Mouse (Mus musculus): ENCODE data around the gene March6.

March6 gene

DNA sequence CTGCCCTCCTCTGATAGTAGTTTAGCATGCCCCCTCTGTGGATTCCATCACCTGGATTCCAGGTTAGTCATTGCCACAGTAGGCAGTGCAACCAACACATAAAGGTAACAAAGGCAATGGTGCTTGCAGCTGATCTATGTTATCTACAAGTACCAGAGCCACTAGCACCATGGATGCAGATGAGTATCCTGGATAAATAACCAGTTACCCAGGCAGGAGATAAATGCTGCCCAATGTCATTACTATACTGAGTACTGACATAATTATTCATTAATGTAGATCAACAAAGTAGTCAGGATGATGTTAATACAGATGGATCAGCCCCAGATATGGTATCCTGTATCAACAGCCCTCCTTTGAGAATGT lies 19.5 kb downstream of the March6 start:
- DNase-seq, result no peak

DNA sequence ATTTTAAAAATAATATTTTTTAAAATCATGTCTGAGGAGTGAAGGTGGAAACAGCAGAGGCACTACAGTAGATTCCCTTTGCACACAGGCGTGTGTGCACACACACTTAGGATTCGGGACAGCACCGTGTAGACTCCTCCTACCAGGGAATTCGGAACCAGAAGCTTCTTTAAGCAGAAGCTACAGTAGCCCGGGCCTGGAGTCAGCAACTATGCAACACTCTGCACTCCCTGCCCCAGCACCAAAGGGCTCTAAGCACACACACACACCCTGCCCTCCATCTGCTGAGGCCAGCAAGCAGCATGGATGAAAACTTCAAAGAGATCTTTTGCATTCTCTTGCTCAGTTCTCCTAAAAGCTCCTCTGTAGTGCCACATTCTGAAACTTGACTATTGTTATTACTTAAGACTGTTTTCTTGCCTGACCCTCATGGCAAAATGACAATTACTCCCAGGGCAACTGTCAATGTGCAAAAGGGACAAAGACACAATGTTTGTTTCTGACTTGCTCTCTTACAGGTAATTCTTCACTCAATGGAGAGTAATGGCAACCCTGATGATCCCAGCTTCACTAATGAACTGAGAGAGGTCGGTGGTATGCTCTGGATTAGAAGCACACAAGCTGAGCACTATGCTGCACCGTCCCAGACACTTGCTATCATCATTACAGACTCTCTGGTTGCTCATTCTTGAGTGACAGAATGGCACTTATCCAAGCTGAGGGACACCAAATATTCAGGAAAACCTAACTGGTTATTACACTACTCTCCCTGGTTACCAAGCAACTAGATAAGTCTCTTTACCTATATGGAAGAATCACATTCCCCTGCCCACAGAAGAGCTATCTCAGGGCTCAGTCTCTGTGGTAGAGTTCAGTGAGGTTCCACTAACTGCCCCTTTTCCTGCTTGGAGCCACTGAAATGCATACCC lies 20.1 kb downstream of the March6 start:
- DNase-seq, result no peak

DNA sequence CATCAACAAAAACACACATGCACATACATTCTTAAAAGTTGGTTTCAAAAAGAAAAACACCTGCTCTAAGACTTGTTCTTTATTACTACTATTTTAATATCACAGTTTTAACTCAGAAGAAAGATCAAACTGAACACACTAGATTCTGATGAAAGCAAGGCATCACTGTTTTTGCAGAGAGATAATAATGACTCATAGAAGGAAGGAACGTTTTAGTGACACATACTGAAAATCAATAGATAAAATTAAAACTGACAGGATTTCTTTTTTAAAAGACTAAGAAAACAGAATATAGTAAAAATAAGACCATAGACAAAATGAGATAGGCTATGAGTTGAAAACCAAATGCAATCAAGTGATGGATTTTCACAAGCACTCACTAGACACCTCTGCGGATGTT lies 25.8 kb downstream of the March6 start:
- DNase-seq, result no peak

DNA sequence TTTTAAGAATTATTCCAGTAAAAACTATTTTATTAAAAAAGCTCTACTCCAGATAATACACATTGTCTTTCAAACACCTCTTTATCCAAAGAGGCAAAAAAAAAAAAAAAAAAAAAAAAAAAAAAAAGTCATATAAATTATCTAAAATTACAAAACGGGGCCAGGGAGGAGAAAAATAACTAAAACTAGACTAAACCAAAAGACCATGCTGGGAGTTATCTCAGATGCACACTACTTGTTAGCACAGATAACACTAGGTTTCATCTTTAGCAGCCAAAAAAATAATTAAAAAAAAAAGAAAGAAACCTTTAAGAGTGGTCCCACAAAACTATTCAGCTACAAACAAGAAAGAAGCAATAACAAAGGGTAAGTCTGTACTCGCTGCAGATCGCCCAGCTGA lies 27.4 kb downstream of the March6 start:
- DNase-seq, result no peak

DNA sequence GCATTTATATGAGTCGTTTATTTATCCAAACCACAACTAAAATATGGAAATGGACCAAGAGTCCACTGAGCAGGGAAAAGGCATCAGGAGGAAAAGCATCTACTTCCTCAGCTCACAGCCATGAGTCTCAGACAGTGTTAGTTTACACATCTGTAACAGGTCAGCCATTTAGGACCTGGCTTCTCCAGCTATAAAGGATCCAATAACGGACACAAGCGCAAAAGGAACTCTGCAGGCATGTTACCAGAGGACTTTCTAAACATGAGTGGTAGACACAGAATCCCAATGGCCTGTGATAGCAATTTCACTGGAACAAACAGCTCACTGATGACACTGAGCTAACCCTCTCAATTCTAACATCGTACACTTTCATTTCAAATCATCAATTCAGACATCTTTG lies 27.9 kb downstream of the March6 start:
- DNase-seq, result no peak

DNA sequence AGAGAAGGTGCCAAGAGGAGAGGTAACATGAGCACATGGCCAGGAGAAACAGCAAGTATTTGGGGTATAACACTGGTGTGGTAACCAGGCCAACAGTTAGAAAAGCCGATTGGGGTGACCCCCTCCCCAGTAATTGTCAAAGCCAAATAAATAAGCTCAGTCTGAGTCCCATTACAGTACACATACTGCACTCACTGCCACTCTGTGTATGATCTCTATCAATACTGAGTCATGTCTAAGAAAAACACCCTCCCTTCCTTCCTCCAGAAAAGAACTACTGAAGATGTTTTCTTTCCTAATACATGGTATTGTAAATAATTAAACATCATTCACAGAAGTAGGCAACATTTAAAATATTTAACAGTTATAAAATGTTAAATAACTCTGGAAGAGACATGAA lies 28.5 kb downstream of the March6 start:
- DNase-seq, result peak in 1 of 2 experiments; percentile 41

DNA sequence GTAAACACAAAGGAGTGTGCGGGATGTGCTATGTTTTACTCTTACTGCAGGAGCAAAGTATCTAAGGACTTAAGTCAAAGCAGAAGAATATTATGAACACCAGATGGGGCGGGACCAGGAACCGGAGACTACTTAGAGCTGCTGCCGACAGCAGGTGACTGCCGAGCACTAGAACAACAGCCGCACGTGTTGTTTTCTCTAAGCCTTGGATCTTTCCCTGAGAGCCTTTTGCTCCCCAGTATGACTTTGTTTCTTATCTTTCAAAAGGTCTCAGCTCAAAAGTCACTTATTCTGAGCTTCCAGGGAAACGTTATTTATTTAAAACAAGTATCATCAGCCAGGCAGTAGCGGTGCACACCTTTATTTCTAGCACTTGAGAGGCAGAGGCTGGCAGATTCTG lies 36.0 kb downstream of the March6 start:
- DNase-seq, result no peak

DNA sequence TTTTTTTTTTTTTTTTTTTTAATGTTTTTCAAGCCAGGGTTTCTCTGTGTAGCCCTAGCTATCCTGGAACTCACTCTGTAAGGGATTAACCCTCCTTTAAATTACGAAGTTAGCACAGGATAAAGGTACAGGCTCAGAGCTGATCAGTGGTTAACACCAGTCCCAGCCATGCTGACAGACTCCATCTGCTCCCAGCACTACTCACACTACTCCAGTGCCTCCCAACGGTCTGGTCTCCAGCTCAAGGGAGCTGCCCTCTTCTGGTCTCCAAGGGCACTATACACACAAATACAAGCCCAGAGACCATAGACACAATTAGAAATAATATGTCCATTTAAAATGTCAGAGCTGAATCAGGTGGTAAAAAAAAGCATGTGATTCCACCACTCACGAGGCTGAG lies 36.5 kb downstream of the March6 start:
- DNase-seq, result no peak

DNA sequence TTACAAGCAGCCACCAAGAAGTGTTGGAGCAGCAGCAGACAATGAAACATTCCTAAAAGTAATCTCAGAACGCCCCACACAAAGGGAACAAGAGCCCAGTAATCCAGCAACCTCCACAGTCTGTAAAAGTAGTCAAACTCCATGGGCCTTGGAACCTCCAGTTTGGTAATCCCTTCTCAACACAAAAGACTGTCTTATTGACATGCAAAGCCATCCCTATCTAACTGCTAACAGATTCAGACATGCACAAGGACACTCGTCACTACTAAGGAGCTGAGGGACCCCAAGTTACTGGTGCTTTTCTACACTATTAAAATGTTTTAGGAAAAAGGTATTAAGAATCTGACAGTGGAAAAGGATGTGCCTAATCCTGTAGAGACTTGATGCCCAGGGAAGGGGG lies 43.4 kb downstream of the March6 start:
- DNase-seq, result no peak

DNA sequence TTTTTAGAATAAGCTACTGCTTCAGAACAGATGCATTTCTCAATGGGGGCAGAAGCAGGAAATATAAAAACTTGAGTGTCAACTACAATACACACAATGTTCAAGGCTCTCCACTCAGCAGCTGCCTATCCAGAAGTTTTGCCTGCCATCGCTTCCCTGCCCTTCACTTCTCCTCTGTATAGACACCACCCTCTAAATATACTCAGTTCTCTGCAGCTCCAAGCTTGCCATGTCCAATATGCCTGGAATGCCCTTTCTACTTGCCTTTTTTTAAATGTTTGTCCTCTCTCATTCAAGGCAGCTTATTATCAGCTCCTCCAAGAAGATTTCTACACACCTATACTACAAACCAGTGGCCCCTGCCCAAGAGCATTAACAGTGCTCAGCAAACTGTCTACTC lies 54.2 kb downstream of the March6 start:
- DNase-seq, result no peak

DNA sequence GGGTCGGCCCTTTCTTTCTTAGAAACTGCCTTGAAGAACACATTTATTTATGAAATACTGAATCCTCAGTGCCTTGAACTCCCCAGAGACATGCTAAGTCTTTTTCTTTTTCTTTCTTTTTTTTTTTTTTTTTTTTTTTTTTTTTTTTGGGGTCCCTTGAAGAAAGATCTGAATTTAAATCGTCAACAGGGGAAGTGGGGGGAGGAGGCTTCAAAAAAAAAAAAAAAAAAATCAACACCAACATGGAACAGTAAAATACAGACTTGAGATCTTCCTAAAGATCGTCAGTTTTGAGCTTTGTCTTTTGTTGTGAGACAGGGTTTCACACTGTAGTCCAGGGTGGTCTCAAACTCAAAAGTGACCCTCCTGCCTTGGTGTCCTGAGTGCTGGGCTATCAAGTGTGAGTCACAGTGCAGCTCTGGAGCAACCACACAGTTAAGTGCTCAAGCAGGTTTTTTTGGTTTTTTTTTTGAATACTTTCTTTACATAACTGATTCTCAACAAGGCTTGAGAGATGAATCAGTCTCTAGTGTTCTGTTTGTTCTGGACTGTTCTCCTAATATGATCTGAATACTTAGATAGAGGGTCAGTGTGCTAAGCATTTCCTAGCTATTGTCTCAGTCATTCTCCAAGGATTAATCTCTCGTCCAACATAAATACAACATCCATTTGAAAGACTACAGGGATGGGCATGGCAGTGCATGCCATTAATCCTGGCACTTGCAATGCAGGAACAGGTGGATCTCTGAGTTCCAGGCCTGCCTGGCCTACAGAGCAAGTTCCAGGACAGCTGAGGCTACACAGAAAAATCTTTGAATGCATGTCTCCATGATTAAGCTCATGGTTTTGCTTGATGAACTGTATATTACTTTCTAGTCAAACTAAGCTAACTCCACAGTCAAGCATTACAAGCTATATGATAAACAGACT lies 57.9 kb downstream of the March6 start:
- DNase-seq, result no peak

DNA sequence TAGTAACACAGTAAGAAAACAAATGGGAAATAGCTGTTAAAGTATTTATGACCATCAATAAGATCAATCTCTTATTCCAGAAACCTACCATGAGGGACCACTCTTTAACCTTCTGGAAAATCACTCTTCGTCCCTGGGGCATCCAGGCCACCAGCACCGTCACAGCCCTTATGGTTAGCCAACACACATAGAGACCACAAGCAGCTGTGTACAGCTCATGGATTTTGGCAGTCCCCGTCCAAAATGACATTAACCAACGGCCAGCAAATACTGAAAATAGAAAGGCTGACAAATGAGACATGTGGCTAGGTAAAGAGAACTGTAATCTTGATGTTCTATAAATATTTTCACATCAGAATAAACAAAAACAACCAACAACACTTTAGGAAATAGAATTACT lies 59.3 kb downstream of the March6 start:
- no peak for DNase-seq

DNA sequence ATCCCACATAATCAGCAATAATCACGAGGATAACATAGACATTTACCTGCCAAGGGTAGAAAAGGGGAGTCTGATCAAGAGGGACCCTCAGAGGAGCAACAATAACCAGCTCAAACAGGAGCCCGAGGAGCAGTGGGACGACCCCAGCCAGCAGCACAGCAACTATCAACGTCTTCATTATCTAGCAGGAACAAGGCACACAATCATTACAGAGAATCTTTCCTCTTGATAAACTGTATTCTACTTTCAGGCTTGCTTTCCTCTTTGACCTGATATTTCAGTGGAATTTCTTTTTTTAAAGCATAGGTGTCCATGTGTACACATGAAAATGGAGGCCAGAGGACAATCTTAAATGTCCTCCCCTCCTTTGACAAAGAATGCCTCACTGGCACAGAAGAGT lies 61.4 kb downstream of the March6 start:
- no peak for DNase-seq

DNA sequence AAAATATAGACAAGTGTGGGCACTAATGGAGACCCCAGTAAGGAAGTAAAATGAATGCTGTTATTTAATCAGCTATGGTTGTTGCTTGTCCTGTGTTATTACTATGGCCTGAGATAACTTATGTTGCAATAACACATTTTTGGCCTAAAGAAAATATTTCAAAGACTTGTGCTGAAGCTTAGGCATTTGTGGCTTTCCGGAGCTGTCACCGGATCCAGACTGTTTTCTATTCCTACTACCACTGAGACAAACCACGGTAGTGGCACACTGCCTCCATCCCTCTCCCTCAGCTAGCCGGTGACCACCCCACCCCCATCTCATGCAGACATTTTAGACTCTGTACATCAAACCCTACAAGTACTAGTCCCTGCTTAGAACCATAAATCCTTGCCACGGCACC lies 62.0 kb downstream of the March6 start:
- no peak for DNase-seq

DNA sequence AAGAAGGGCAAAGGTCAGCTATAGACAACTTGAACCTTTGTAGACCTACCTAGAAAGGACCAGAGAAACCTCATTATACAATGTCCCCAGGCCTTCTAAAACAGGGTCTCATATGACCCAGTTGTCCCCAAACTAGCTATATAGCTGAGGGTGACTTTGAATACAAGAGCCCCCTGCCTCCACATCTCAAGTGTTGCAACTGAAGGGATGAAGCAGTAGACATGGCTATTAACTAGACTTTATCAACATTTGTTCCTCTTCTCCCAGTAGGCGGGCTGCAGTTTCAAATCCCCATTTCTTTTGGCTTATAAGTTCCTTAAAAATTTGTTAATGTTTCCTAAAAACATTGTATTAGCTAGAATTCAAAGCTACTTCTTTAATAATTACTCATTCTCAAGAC lies 64.1 kb downstream of the March6 start:
- DNase-seq, result no peak

DNA sequence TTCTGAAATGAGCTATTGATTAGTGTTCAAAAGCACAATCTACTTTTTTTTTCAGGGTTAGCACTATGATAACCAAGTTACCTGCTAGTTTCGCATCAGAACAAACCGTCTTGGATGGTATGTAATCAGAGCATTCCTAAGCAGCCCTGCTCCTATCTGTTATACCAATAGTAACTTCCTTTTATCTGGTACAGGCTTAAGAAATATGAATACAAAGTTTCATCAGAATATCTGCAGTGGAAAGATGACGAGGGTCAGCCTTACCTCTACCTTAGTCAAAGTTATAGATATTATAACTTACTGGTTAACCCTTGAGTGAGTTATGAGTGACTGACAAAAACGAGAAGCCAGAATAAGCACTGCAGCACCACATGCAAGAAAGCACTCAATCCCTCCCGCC lies 64.6 kb downstream of the March6 start:
- DNase-seq, result no peak

DNA sequence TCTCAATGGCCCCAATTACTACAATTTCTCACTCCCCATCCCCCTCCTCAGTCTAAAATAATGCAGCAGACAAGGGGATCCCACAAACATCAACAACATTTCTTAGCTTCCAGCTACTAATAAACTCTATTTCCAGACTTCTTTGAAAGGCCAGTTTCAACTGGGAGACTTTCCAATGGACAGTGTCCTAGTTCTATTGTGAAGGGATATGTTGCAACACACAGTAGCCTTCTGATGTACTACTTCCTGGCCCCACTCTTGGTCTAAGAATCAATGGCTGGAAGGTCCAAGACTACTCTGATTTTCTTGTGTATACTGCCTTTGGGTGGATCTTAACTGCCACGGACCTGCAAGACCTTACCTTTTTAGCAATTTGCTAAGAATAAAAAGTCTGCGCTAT lies 65.0 kb downstream of the March6 start:
- no peak for DNase-seq

DNA sequence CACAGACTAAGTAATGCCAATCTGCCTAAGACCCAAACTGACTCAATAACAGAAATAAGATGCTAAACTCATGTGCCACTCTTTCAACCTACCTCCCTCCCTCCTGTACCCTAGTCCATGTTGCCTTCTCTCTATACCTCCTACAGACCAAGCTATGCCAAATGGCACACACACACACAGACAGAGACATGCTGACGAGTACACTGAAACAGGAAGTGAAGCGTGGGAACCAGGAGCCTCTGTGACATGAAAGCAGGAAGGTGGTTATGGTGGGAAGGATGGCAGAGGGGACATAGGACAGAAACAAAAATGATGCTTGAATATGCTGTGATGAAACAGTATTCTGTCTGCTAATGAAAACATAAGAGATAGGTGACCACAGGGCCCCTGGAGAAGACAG lies 70.3 kb downstream of the March6 start:
- no peak for DNase-seq

DNA sequence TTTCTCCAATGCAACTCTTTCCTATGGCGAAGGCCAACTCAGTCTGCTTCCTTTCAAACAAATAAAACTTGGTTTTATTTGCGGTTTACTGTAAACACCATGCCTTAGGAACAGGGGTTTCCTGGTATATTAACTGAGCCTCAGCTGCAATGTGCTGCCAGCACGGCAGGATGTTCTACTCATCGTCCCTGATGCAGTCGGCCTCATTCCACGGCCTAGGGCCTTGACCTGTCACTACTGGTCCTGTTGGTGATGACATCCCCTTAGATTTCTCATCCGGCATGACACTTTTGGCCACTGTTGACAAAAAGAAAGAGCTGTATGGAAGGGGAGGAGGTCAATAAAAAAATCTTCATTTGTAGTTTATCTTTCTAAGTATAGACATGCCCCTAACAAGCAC lies 72.8 kb downstream of the March6 start:
- no peak for DNase-seq

DNA sequence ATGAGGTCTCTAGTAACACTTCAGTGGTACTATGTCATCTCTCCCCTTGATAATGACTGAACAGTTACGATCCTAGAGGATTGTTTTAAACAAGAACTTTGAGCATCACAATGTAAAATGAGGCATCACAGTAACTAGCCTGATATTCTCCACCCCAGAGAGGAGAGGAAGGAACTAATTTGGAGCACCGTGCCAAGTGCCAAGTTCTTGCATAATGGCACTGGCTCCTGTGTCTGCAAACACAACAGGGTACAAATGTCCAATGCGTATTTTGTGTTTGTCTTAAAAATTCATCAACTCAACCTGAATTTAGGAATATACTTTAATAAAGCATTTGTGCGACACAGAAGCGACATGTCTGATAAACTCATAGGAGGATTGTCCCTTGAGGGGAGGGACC lies 74.5 kb downstream of the March6 start:
- DNase-seq, result no peak

DNA sequence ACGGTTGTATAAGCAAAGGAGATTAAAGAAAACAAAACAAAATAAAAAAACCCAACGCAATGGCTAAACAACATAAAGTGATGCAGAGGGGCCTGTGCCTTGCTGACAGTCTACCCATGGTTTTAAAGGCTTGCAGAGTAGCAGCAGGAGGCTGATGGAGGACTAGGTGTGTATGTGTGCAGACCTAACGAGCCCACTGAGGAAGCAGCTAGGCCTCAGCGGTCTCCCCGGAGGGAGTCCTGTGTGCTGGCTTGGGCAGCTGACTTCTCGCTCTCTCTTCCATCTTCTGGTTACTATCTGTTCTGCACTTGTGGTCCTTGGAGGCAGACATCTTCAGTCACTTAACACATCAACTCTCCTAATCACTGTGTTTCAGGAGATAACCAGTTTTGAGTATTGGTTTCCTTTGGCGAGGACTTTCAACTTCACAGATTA lies 76.0 kb downstream of the March6 start:
- DNase-seq, result no peak

DNA sequence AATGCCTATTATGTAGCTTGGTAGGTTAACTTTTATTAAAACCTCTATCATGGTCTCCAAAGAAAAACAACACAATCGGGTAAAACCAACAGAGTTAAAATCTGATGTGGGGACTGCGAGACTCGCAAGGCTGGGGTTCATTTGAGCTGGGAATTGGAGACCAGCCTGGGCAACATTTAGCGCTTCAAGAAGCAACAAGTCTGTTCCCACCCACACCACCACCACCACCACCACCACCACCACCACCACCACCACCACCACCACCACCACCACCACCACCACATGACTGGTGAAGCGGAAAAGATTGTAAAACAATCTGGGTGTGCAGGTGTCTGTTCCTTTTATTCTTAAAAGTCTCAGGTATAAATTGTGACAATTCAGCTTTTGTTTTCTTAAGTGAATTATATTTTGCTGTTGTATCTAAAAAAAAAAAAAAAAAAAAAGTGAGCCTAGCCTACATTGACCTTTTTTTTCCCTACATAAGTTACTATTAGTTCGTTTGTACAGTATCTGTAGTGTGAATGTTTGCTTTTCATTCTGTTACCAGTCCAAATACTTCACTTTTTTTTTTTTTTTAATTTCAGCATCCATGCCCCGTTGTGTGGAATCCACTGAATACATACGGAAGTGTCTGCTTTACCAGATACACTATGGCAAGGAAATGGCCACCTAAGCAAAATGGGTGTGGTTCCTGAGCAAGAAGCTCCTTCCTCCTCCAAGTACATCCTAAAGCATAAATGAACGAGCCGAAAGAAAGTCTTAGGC lies 76.6 kb downstream of the March6 start:
- DNase-seq, result no peak

Data from cerebellum, postnatal 14 days (tissue).